Mouse (Mus musculus): ENCODE data around the gene Meis1.

The Meis1 gene

DNA sequence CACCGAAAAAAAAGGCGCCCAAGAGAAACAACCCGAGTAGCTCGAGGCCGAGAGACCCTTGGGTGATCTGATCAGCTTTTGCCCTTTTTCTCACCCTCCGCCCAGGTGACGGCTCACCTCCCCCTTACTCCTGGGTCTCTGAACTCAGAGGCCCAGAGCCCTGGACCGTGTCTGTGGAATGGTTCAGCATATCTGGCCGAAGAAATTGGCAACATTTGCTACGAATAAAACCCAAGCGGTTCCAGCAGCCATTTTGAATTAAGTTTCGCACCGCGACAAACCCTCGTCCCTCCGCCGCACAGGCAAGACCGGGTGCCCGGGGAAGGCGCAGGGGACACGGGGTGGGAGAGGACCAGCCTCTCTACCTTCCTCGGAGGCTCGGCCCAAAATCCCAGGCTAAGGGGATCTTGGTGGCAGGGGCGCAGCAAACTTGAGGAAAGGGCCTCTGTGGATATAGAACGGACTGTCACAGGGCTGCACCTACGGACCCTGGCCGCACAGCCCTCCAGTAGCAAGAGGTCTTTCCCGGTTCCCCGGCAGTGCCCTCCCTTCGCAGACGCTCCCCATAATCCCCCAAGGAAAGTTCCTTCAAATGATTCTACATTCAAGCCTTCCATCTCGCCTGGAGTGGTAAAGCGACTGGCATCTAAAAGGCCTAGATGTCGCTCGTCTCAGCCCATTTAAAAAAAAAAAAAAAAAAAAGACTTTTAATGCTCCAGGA, 4.2 kb downstream of the Meis1 start:
- no peak for DNase-seq (ENCODE audit: low read depth)

DNA sequence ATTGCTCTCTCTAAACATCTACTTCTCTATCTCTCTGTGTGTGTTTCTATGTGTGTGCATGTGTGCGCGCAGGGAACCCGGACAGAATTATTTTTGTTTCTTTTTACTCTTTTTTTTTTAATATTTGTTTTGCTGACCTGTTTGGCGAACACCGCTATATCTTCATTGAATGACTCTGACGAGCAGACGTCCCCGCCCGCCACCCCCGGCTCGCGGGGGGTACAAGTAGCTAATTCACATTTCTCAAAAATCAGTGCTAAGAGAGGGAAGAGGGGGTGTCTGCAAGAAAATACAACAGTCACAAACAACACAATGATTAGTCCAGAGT, 4.7 kb downstream of the Meis1 start:
- DNase-seq (ENCODE audit: low read depth), result no peak

DNA sequence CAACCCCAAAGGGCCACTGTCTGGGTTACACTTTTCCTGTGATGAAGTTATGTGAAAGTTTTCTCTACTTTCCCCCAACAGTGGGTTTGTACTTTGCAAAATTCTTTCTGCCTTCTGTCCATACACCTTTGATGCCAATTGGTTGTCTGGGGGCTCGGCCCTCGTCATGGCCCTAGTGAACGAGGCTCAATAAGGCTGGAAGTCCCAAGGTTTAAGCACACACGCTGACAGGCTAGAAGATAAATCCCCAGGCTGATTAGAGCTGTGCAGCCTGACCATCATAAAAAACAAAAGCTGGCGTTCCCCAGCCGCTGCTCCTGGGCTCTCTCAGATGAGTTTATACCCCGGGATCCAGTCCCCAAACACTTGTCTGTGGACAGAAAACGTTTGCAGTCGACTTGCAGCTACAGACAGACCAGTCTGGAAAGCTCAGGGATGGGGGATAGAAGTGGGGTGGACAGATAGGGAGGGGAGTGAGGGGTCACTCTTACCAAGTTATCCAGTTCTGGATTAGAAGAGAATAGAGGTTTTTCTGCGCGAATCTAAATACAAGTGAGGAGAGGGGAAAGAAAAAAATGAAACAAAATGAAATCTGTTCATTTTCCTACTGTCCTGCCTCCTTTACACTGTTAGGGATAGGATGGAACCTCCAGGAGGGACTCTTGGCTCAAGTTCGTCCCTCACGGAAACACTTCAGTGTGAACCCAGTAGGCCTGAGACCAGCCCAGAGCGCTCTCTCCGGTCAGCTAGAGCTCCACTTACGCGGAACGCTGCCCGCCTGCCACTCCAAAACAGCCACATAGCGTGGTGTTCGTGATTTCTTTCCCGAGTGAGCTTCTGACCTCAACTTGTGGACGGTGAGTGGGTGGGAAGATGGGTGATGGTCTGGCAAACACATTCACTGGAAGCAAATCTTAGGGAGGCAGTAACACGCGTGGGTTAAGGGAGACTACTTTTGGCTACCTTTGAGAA, 5.4 kb downstream of the Meis1 start:
- DNase-seq (ENCODE audit: low read depth), result no peak

DNA sequence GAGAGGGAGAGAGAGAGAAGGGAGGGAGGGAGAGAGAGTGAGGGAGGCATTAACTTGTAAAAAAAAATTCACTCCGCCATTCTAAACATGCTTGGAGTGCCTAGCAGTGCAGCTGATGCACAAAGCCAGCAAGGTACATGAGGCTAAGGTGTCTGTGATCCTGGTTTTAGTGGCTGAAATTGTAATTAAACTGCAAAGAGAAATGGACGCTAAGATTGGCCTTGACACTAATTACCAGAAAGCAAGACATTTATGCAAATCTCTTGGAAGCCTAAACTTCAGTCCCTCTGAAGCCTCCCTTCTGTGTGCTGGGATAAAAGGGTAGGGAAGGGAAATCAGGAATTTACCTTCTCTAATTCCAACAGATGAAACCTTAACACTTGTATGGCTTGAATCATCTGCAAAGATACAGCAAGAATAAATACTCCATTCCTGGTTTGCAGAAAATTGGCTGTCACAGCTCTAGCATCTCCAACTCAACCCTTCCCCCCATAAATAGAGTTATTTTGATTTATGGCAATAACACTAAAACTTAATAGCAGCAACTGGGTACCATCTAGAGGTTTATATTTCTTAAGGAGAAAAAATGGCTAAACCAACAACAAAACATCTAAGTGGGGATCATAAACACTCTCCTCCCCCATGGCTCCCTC, 6.2 kb downstream of the Meis1 start:
- DNase-seq (ENCODE audit: low read depth), result no peak

DNA sequence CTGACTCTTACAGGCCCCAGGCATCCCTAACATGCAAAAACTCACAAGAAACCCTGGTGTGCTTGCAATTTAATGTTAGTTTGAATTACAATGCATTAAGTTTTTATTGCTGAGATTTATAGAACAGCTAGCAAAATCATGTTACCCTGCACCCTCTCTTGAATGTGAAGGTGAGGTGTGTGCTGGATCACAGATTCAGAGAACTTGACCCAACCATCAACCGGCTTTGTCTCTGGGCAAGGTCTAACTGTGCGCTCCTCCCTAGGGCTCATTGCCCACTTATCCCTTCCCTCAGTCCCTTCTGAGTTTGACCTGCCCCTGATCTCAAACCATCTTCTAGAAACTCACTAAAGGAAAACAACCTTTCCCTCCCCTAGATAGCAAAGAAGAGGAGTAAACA, 6.8 kb downstream of the Meis1 start:
- DNase-seq (ENCODE audit: low read depth), result no peak

DNA sequence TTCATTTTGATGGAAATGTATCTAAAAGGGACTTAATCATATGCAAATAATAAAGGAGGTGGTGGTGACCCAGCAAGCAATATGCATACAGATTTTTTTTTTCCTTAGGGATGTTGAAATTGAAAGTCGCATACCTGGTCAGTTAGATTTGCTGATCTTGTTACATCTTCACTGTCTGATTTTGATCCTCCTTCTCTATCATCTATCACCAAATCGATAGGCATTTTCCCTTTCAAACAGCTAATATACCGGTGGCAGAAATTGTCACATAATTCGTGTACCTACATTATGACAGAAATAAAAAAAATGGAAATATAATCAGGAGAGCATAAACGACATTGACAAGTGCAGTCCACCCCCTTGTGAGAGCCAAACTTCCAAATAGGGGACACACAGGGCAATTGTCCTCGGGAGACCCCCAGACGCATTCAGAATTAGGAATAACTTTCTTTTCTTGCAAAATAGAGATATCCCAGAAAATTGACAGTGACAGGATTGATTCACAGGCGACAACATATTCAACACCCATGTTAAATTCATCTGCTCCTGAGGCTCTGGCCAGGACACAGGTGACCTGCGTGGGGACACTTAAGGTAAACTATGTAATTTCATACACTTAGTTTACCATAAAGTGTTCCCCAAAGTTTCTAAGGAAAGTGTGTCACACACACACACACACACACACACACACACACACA, 7.5 kb downstream of the Meis1 start:
- DNase-seq (ENCODE audit: low read depth), result no peak

DNA sequence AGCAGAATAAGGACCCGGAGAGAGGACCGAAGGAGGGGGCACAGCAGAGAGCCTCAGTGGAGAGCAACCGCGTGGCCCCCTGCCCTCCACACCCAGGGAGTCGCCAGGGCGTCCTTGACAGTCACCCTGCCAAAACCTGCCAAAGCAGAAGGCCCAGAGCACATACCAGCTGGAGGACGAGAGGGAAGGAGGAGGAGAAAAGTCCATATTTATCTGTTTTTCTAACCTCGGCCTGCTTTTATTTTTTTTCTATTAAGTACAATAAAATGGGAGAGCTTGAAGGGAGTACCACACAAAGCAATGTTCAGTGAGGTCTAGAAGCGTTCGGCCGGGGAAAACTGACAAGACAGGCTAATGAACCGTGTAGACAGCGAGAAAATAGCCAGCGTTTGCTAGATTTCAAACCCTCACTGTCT, 8.4 kb downstream of the Meis1 start:
- no peak for DNase-seq (ENCODE audit: low read depth)

DNA sequence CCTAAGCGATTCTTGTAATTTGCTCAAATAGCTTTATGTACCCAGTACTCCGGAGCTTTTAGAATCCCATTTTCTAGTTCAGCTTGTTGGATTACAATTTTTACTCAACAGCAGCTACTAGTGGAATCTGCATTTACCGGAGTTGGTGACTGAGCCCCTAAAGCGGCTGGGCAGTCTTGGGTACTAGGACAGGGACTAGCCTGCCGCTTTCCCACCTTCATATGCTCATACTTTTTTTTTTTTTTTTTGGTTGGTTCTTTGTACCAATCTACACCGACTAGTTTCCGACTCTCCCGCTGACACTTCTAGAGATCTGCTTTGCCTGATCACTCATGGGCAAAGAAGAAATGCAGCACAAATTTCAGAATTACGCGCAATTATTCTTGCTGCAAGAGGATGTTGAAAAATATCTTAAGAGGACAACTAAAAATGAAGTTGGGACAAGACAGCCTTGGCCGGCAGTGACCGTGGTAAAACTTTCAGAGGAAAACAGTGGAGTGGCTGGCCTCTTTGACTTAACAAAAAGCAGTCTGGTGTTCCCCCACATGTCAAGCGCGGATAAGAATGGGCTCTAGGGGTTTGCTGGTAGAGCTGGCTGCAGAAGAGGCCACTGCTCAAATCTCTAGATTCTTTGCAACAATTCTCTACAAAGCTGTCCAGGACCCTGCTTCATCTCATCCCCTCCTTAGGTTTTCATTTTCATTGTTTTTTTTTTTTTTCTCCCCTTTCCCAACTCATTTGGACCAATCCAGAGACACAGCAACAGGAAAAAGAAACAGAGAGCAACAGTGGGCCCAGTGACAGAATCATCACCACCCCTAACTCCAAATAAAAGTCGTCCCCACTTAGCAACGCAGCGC, 9.0 kb downstream of the Meis1 start:
- DNase-seq (ENCODE audit: low read depth), result no peak

DNA sequence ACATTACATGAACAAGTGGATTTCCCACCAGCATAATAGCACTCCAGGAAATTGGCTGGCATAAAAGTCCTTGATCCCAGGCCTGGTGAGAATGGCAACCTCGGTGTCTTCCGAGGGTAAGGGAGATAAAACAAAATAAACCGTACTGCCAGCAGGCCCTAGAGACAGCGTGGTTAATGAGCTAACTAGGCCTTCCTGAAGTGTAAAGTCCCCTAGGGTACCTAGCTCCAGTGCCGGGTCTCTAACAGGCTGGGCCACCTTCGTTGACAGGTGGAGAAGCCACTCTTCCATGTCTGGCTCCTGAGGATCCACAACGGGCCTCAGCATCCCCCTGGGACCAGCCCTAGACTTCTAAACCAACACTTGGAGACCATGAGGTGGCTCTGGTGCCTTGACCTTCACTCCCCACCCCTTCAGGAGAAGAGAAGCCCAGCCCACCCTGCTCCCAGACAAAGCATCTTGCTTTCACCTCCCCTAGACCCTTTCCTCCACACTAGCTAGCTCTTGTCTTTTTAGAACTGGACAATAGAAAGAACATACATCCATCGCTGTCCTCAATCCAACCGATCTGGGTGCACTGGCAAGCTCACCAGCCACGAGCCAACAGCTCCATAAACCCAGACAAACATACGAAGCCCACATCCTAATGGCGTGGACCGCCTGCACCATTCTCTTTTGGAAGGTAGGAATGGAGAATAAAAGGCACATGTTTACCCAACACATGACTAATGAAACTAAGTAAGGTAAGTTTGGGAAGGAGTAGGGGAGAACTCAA, 10.0 kb downstream of the Meis1 start:
- DNase-seq (ENCODE audit: low read depth), result no peak

DNA sequence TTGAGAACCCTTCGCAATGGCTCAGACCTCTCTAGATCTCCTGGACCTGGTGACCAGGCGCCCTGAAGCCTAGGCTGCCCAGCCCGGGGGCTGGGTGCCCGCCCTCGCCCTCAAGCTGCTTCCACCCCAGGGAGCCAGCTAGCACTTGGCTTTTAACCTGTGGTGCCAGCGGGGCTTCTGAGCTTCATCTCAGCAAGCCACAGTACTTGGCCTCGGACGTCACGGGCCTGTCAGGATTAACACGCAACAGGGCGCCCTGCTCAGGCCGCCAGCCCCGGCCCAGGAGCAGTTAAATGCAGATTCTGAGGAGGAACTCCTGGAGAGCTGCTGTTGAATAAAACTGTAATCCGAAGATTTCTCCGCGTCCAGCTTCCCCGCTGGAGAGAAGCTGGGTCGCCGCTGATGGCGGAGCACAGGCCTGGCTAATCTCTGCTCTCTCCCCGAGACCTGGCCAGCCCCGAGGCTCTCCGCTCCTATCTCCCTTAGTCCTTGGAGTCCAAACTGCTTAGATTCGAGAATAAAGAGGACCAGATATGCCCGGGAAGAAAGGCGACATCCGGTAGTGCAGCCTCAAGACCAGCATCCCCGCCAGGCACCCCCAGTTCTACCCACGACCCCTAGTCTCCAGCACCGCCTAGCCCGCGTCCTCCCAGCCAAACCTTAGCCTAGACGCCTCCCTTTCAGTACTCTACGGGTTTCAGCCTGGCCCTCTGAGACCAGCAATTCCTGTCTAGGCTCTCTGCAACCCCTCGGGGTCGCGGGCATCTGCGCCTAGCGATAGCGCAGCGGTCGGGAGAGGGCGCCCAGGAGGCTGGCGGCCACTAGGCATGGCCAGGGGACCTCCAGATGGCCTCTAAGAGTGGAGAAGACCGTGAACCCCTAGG, 11.0 kb downstream of the Meis1 start:
- DNase-seq (ENCODE audit: low read depth), result no peak

DNA sequence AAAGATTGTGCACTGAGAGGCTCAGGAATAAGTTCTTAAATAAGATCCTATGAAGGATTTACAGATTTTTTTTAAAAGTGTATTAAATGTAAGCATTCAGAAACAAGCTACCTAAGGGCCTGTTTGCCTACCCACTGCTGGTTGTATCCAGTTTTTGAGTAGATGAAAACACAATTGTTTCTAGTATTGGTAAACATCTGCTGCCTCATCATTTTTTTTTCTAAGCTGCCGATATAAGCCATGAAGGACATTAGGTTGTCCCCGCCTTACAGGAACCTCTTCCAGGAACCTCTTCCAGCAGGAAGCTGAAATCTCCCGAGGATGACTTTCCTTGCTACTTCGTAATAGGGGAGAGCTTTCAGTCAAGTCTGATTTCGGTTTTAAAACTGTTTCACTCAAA, 11.7 kb downstream of the Meis1 start:
- no peak for DNase-seq (ENCODE audit: low read depth)

DNA sequence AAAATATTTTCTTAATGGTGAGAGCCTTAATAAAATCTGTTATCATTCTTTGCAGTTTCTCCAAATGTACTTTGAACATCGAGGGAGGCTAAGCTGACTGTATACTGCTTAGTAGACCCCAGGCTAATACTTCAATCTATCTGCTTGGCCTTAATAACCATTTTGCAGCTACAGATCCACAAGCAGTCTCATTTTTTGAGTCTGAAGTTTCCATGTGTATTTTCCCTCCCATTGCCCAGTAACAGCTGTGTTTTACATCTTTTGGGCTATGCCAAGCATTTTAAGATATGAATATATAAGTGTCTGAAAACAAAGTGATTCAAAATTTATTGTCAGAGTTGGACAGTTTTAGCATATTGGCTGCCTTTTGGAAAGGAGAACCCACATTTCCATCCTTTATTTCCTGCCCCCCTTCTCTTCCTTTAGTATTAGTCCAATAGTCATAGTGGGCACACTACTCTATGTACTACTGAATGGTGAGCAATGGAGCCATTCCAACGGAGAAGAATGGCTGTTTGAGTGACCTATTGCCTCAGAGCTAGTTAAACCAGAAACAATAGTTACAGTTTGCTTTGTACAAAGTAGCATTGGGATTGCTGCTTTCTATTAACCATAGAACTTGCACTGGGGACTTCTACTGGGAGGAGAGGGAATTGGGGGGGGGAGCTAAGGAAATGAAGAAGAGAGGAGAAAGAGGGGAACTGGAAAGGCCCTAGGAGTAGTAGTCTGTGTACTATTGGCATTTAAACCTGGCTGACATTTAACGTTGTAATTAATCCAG, 12.7 kb downstream of the Meis1 start:
- DNase-seq (ENCODE audit: low read depth), result no peak

DNA sequence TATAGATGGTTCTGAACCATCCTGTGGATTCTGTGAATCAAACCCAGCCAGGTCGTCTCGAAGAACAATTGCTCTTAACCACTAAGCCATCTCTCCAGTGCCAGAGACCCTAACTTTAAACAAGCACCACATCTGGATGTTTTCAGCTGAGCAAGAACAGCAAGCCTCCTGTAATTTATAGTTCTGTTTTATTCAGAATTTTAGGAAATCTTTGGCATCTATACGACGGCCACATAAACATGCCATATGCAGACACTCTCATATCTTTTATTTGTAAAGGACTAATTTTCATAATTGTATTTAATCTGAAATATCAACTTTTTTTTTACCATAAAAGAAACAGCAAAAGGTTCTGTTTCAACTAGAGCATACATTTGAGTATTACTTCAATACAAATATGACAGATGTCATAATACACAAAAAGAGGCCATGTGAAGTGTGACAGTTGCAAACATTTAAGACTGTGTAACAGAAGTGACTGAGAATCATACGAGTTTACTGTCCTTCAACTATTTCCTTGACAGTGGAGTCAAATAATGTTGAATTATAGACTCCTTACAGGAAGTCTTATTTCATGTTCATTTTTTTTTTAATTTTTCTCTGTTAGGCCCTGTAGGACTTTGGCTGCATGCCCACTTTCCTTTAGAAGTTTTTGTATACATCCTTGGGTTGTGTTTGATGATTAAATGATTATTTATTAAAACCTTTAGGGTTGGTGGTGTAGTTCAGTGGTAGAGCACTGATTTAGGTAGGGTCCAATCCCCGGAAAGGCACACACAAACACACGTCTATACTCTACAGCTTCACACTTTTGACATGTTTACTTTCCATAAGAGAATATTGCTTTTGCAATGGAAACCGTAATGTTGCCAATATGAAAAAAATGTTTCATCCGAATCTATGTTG, 13.5 kb downstream of the Meis1 start:
- DNase-seq (ENCODE audit: low read depth), result no peak

DNA sequence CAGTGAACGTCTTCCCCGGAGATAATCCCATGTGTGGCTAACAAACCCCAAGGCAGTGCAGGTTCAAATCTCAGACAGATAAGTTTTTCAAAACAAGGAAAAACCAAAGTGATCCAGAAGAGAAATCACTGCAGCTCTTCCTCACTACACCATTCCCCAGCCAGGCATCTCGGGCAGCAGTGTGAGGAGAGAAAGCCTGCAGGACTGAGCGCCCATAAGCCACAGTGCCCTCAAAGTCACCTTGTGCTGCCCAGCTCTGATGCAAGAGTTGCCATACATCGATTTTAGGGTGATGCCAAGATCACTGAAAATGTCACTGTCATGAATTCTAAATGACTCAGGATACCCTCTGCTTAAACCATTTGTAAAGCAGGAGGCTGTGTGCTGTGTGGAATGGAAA, 15.7 kb downstream of the Meis1 start:
- DNase-seq (ENCODE audit: low read depth), result no peak

DNA sequence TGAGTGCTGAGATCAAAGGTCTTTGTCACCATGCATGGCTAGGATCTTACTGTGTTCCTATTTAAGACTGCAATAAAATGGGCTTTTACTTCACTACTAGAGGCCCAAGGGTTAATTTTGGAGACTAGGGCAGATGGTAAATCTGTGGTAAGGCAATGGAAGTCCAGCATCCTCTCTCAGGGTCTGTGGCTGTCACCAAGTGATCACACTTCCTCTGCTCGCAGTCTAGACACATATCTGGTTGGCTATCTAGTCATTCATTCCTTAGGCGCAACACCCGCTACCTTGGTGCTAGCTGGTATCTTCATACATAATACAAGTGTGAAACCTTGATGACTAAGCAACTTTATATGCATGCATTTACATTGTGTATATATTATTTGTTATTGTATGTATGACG, 22.0 kb downstream of the Meis1 start:
- DNase-seq (ENCODE audit: low read depth), result no peak

DNA sequence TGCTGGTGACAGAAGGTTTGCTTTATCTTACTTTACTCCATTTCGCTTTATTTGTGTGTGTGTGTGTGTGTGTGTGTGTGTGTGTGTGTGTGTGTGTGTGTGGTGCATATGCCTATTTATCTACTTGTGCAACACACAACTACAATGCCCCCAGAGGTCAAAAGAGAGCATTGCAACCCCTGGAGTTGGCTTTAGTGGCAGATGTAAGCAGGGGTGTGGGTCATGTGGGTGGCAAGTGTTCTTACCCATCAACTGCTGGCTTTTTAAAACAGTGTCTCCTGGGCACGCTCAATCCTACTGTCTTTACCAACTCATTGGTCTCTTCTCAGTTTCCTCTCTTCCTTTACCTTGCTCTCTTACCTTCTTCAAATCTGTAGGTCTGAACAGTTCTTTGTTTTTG, 22.5 kb downstream of the Meis1 start:
- no peak for DNase-seq (ENCODE audit: low read depth)

DNA sequence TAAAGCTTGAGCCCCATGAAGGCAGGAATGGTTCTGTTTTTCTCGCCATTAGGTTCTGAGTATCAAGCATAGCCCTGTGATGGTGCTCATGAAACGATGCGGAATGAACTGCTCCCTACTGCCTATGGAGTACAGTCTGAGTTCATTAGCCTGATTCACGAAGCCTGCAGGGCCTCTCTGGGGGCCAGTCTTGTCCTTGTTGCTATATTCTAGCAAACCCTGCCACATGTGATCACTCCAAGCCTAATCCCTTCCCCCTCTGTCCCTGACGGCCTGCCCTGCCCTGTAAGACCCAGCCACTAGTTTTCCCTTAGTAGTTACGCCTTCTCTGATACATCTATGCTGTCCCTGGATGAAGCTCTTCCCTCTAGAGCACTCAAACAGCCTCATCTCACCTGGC, 26.0 kb downstream of the Meis1 start:
- DNase-seq (ENCODE audit: low read depth), result no peak

DNA sequence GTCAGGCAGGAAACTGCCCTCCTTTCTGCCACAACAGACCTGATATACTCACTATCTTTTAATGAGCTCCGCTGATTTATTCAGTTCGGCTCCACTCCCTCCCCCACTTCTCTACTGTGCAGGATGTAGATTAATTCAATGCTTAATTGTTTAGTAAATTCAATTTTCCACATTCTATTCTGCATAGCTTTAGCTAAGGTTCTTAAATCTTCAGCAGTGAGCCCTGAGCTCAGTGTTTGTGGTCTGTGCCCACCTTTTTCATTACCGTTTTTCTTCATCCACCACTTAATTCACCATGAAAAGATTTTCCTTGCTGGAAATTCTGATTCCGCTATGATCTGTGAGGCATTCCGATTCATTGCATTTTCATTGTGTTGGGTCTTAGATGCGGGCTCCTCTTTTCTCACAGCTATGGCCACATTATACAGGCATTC, 28.5 kb downstream of the Meis1 start:
- no peak for DNase-seq (ENCODE audit: low read depth)

All from fibroblast of lung, adult 2 months (primary cell).